Mouse (Mus musculus): ENCODE results near the gene Tbc1d22a.

DNA sequence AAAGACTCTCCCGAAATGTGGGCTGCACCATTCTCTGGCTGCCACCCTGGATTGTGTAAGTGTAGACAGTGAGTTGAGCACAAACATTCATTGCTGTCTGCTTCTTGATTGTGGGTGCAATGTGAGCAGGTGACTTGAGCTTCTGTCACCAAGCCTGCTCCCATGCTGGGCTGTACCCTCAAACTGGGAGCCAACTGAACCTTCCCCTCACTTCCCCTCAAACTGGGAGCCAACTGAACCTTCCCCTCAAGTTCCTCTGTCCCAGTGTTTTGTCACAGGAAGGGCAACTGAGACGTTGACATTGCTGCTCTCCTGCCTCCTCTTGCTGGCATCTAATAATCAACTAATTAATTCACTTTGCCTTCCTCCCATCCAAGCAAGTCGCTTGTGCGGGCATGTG lies 52.7 kb downstream of the Tbc1d22a start:
- TF ChIP-seq CTCF (conservative IDR thresholded peaks at IDR 0.05; ENCODE audit: insufficient read depth, insufficient read length, low read depth, low read length) (no peak), POLR2A (IDR thresholded peaks at IDR 0.05; ENCODE audit: low read depth, low read length) (no peak)

All from kidney, adult 2 months (tissue).